Mouse (Mus musculus): ENCODE measurements around the gene Qrfpr.

- TF ChIP-seq CTCF (IDR thresholded peaks at IDR 0.05; ENCODE audit: low read depth) (no peak), EP300 (IDR thresholded peaks at IDR 0.05; ENCODE audit: low read depth) (no peak)
Measured at GRCm38 (mm10) chr3:36173761-36174160, 48.4 kb downstream of the Qrfpr start.

All from liver, postnatal 0 days (tissue).